Mouse (Mus musculus): ENCODE measurements around the gene Sh3kbp1.

GRCm38 (mm10) chrX:159961385-159961784 lies 334.3 kb downstream of the Sh3kbp1 start:
- no peak for TF ChIP-seq POLR2A (IDR thresholded peaks at IDR 0.05; ENCODE audit: low read depth, low read length)
- no peak for TF ChIP-seq CTCF (IDR thresholded peaks at IDR 0.05; ENCODE audit: borderline replicate concordance, insufficient read depth, low read length)

Data from embryonic fibroblast, embryonic 13.5 days (primary cell).